Mouse (Mus musculus) hindbrain, embryonic 15.5 days (tissue): ENCODE measurements around the gene Coa7. TPM values are rescaled to one million over a fixed set of nuclear protein-coding genes. Genes with fewer than 3 reads are reported as not detected.

Experiments used
- ATAC-seq: fragments of 200-750 bp; cut with Nextera tagmentation; 2 replicates; pipeline ENCODE4 v1.8.0; 2017; ENCODE audit warnings: low read depth, moderate number of reproducible peaks, moderate TSS enrichment; ENCODE audit not compliant: low FRiP score
- H3K27ac ChIP-seq: fragments of 300-500 bp; sonication (generic); replicated peaks from 2 replicates; pipeline ENCODE4 v1.5.1; 2015; ENCODE audit warnings: mild to moderate bottlenecking, inconsistent platforms
- H3K27me3 ChIP-seq: fragments of 300-500 bp; sonication (generic); 2 replicates; pipeline ENCODE4 v1.6.1; 2015; ENCODE audit warnings: control low read depth, inconsistent platforms
- H3K36me3 ChIP-seq: fragments of 300-500 bp; sonication (generic); 2 replicates; pipeline ENCODE4 v1.6.1; 2015; ENCODE audit warnings: control low read depth, inconsistent platforms
- H3K4me1 ChIP-seq: fragments of 300-500 bp; sonication (generic); replicated peaks from 2 replicates; pipeline ENCODE4 v1.6.1; 2015; ENCODE audit warnings: control low read depth, inconsistent platforms
- H3K4me2 ChIP-seq: fragments of 300-500 bp; sonication (generic); 2 replicates; pipeline ENCODE4 v1.6.1; 2015; ENCODE audit warnings: moderate library complexity, mild to moderate bottlenecking, inconsistent platforms
- H3K4me3 ChIP-seq: fragments of 300-500 bp; sonication (generic); 2 replicates; pipeline ENCODE4 v1.5.1; 2015; ENCODE audit warnings: mild to moderate bottlenecking, inconsistent platforms
- H3K9ac ChIP-seq: fragments of 300-500 bp; sonication (generic); 2 replicates; pipeline ENCODE4 v1.6.1; 2015; ENCODE audit warnings: inconsistent platforms
- H3K9me3 ChIP-seq: fragments of 300-500 bp; sonication (generic); 2 replicates; pipeline ENCODE4 v1.6.1; 2016; ENCODE audit warnings: control low read depth, inconsistent platforms
- WGBS: fragments of 180-500 bp; shearing (Covaris S2); methylation state at CpG from one replicate; pipeline ENCODE4 v1.1.7; 2015; 5-methylcytosine and 5-hydroxymethylcytosine counted together
- polyA plus RNA-seq: library from polyadenylated mRNA; unstranded; fragments of >200 nt; fragmentation: Nextera tagmentation; extraction: Ambion mirVana; gene quantifications from 2 replicates; pipeline ENCODE4 v1.2.1, GENCODE M21; 2015

Coa7 gene
- polyA plus RNA-seq, 1 experiment from 2014 or later, result 52.5 TPM

GRCm38 (mm10) chr4:108323588-108323987, 4.4 kb upstream of the Coa7 start:
- peaks cover 12% of the 10 kb centered on the region for H3K4me1 ChIP-seq
- H3K9ac ChIP-seq, result no peak overlapping the region
- H3K36me3 ChIP-seq, result no peaks in the 10 kb centered on the region
- no peaks in the 10 kb centered on the region for H3K9me3 ChIP-seq
- 76% methylated on average over 5 of the region's 5 CpGs for WGBS
- H3K27me3 ChIP-seq, result no peaks in the 10 kb centered on the region
- H3K4me2 ChIP-seq, result no peak overlapping the region
- no peak overlapping the region for H3K27ac ChIP-seq
- no peak overlapping the region for H3K4me3 ChIP-seq
- no peak for ATAC-seq

- 27% methylated on average over 6 of the region's 6 CpGs for WGBS
- H3K4me2 ChIP-seq, result peak overlapping the region; percentile 67
- no peaks in the 10 kb centered on the region for H3K27me3 ChIP-seq
- H3K4me3 ChIP-seq, result peak overlapping the region; percentile 85
- H3K9me3 ChIP-seq, result no peaks in the 10 kb centered on the region
- peak; percentile 25 for ATAC-seq
- peak overlapping the region; percentile 57 for H3K9ac ChIP-seq
- H3K36me3 ChIP-seq, result no peaks in the 10 kb centered on the region
- peak overlapping the region; percentile 96 for H3K27ac ChIP-seq
- peaks cover 17% of the 10 kb centered on the region for H3K4me1 ChIP-seq
Measured at GRCm38 (mm10) chr4:108327071-108327579, 815 bp upstream of the Coa7 start.

DNA sequence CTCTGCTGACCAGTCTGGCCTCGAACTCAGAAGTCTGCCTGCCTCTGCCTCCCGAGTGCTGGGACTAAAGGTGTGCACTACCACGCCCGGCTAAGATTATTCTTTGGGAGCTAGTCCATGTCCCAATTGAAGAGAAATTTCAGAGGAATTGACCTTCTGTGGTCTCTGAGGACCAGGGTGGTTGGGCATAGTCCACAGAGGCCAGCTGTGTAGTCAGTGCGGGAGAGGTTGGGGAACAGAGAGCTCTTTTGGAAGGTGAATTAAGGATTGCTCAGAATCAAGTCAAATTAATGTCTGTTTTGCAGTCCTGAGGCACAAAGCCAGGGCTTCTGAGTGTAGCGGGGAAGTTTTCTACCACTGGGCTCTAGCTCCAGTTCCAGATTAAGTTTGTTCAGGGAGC, 1.9 kb downstream of the Coa7 start:
- Histone ChIP-seq H3K4me1 (peaks cover 17% of the 10 kb centered on the region), H3K4me3 (no peak overlapping the region), H3K4me2 (no peak overlapping the region), H3K9ac (no peak overlapping the region), H3K27ac (no peak overlapping the region), H3K9me3 (no peaks in the 10 kb centered on the region), H3K36me3 (0 out of 2 replicates have a peak, but pooled peaks cover 7% of the 10 kb centered on the region), H3K27me3 (no peaks in the 10 kb centered on the region)
- no peak for ATAC-seq
- 96% methylated on average over 6 of the region's 6 CpGs for WGBS

- ATAC-seq, result no peak
- 89% methylated on average over 9 of the region's 9 CpGs for WGBS
- Histone ChIP-seq H3K27me3 (no peaks in the 10 kb centered on the region), H3K4me2 (no peak overlapping the region), H3K4me3 (no peak overlapping the region), H3K36me3 (peaks cover 12% of the 10 kb centered on the region), H3K9me3 (no peaks in the 10 kb centered on the region), H3K27ac (no peak overlapping the region), H3K9ac (no peak overlapping the region), H3K4me1 (peaks cover 14% of the 10 kb centered on the region)
Measured at GRCm38 (mm10) chr4:108332041-108332440, 4.1 kb downstream of the Coa7 start.

GRCm38 (mm10) chr4:108335413-108335812, 7.5 kb downstream of the Coa7 start:
- ATAC-seq, result no peak
- H3K4me3 ChIP-seq, result no peak overlapping the region
- no peak overlapping the region for H3K4me2 ChIP-seq
- peaks cover 31% of the 10 kb centered on the region for H3K36me3 ChIP-seq
- H3K27me3 ChIP-seq, result no peaks in the 10 kb centered on the region
- H3K27ac ChIP-seq, result no peak overlapping the region
- H3K9me3 ChIP-seq, result no peaks in the 10 kb centered on the region
- 0 out of 2 replicates have a peak, but pooled peaks cover 3% of the 10 kb centered on the region for H3K4me1 ChIP-seq
- no peak overlapping the region for H3K9ac ChIP-seq
- 86% methylated on average over 6 of the region's 6 CpGs for WGBS

- 91% methylated on average over 2 of the region's 2 CpGs for WGBS
- Histone ChIP-seq H3K4me1 (0 out of 2 replicates have a peak, but pooled peaks cover 3% of the 10 kb centered on the region), H3K36me3 (peaks cover 31% of the 10 kb centered on the region), H3K9ac (no peak overlapping the region), H3K27me3 (no peaks in the 10 kb centered on the region), H3K27ac (no peak overlapping the region), H3K9me3 (no peaks in the 10 kb centered on the region), H3K4me3 (no peak overlapping the region), H3K4me2 (no peak overlapping the region)
- ATAC-seq, result no peak
Measured at GRCm38 (mm10) chr4:108336765-108337164, 8.8 kb downstream of the Coa7 start.

DNA sequence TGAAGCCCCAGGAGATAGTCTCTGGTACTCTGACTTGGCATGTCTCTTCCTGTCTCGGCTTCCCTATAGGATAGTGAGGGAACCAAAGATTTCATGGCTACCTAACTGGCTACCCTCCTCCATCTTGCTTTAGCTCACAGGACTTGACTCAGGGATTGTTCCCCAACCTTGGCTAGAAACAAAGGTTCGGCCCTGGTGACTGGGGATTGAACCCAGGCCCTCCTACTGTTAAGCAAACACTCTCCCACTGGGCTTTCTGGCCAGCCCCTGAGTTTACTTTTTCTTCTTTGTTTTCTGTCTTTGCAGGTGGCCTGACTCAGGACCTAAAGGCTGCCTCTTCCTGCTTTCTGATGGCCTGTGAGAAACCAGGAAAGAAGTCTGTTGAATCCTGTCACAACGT, 9.9 kb downstream of the Coa7 start:
- Histone ChIP-seq H3K27me3 (no peaks in the 10 kb centered on the region), H3K9ac (no peak overlapping the region), H3K27ac (0 out of 2 replicates have a peak overlapping the region, but pooled peaks have one; percentile 30), H3K36me3 (peaks cover 26% of the 10 kb centered on the region), H3K4me3 (no peak overlapping the region), H3K4me1 (0 out of 2 replicates have a peak, but pooled peaks cover 3% of the 10 kb centered on the region), H3K9me3 (no peaks in the 10 kb centered on the region), H3K4me2 (no peak overlapping the region)
- ATAC-seq, result no peak
- WGBS, result 18% methylated on average over 3 of the region's 3 CpGs

- Histone ChIP-seq H3K9me3 (no peaks in the 10 kb centered on the region), H3K36me3 (peaks cover 24% of the 10 kb centered on the region), H3K4me1 (0 out of 2 replicates have a peak, but pooled peaks cover 3% of the 10 kb centered on the region), H3K9ac (no peak overlapping the region), H3K27ac (0 out of 2 replicates have a peak overlapping the region, but pooled peaks have one; percentile 34), H3K4me3 (no peak overlapping the region), H3K4me2 (no peak overlapping the region), H3K27me3 (no peaks in the 10 kb centered on the region)
- no peak for ATAC-seq
- WGBS, result 53% methylated on average over 9 of the region's 9 CpGs
Measured at GRCm38 (mm10) chr4:108338321-108338733, 10.4 kb downstream of the Coa7 start.

- 0 out of 2 replicates have a peak, but pooled peaks cover 3% of the 10 kb centered on the region for H3K4me1 ChIP-seq
- no peak overlapping the region for H3K9ac ChIP-seq
- no peak for ATAC-seq
- H3K27me3 ChIP-seq, result no peaks in the 10 kb centered on the region
- peak overlapping the region; percentile 34; the same call in 1 of the 2 replicates for H3K27ac ChIP-seq
- peaks cover 24% of the 10 kb centered on the region for H3K36me3 ChIP-seq
- no peak overlapping the region for H3K4me3 ChIP-seq
- no peak overlapping the region for H3K4me2 ChIP-seq
- 59% methylated on average over 10 of the region's 10 CpGs for WGBS
- no peaks in the 10 kb centered on the region for H3K9me3 ChIP-seq
Measured at GRCm38 (mm10) chr4:108338811-108339210, 10.9 kb downstream of the Coa7 start.

- 14% methylated on average over 4 of the region's 4 CpGs for WGBS
- Histone ChIP-seq H3K4me1 (0 out of 2 replicates have a peak, but pooled peaks cover 3% of the 10 kb centered on the region), H3K4me3 (no peak overlapping the region), H3K9ac (no peak overlapping the region), H3K27ac (peak overlapping the region; percentile 34; the same call in 1 of the 2 replicates), H3K27me3 (no peaks in the 10 kb centered on the region), H3K4me2 (no peak overlapping the region), H3K36me3 (peaks cover 24% of the 10 kb centered on the region), H3K9me3 (no peaks in the 10 kb centered on the region)
- peak; percentile 83 for ATAC-seq
Measured at GRCm38 (mm10) chr4:108339277-108339690, 11.3 kb downstream of the Coa7 start.

DNA sequence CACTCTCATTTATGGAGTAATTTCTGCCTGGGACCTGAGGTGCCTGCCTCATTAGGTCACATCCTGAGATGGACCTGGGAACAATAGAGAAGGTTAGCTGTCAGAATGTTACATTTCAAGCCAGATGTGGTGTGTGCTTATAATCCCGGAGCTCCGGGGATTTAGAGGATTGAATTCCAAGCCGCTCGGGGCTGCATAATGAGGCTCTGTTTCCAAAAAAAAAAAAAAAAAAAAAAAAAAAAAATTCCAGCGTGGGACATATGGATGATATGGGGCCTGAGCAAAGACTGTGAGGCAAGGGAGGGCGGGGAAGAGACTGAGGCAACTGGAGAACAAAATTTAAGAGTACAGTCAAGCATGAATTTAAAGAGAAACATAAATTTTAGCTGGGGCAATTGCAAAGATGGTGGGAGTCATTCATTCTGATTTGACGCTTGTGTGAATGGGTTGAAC, 16.7 kb downstream of the Coa7 start:
- Histone ChIP-seq H3K27me3 (no peaks in the 10 kb centered on the region), H3K27ac (no peak overlapping the region), H3K4me2 (no peak overlapping the region), H3K9ac (no peak overlapping the region), H3K4me1 (no peaks in the 10 kb centered on the region), H3K9me3 (no peaks in the 10 kb centered on the region), H3K36me3 (0 out of 2 replicates have a peak, but pooled peaks cover 5% of the 10 kb centered on the region), H3K4me3 (no peak overlapping the region)
- 16% methylated on average over 7 of the region's 7 CpGs for WGBS
- ATAC-seq, result no peak

GRCm38 (mm10) chr4:108345826-108346225, 17.9 kb downstream of the Coa7 start:
- Histone ChIP-seq H3K36me3 (no peaks in the 10 kb centered on the region), H3K4me3 (no peak overlapping the region), H3K27ac (no peak overlapping the region), H3K4me1 (peaks cover 4% of the 10 kb centered on the region), H3K4me2 (no peak overlapping the region), H3K9me3 (no peaks in the 10 kb centered on the region), H3K27me3 (no peaks in the 10 kb centered on the region), H3K9ac (no peak overlapping the region)
- ATAC-seq, result no peak
- 29% methylated on average over 5 of the region's 5 CpGs for WGBS
